ENCODE assay signal across 12 mouse cellular contexts in genomic region chr15:85902505-85902904, GRCm38 (mm10).
"Had no signal": no experiment of that assay in that cellular context is flagged by ENCODE, and none has a peak within 500 bp of the region (broad histone marks: within the 10 kb centered on the region; RNA-seq: fewer than 3 reads in every experiment).

No protein-coding gene starts in this region.

- DNase-seq: kidney, adult 9 months; kidney, postnatal 14 days; left cerebral cortex, postnatal 4 days; lung, embryonic 14.5 days; lung, postnatal 10 days; right cerebral cortex, adult 18-20 months; right cerebral cortex, postnatal 25 days had no signal

- H3K27me3 ChIP-seq: liver, embryonic 15.5 days; midbrain, embryonic 12.5 days had no signal

- H3K9ac ChIP-seq: liver, embryonic 15.5 days; lung, embryonic 14.5 days; midbrain, embryonic 12.5 days had no signal

- H3K4me2 ChIP-seq: liver, embryonic 11.5 days; liver, embryonic 15.5 days; lung, embryonic 14.5 days; midbrain, embryonic 12.5 days had no signal

- H3K4me3 ChIP-seq: liver, embryonic 15.5 days; midbrain, embryonic 12.5 days had no signal

- H3K4me1 ChIP-seq: liver, embryonic 15.5 days had no signal

- H3K27ac ChIP-seq: liver, embryonic 15.5 days; midbrain, embryonic 12.5 days; stomach, postnatal 0 days had no signal

- ATAC-seq: midbrain, embryonic 16.5 days had no signal

- H3K9me3 ChIP-seq: liver, embryonic 15.5 days; midbrain, embryonic 12.5 days had no signal
